ENCODE assay signal across 10 mouse cellular contexts in genomic region chr8:95432471-95432870, GRCm38 (mm10). TPM values are rescaled to one million over a fixed set of nuclear protein-coding genes. Genes with fewer than 3 reads are reported as not detected.
DNase-seq lines count a peak whose midpoint lies in the region; ATAC-seq and TF ChIP-seq lines count a peak whose summit lies in the region.
"Had no signal": no experiment of that assay in that cellular context is flagged by ENCODE, and none has a peak within 500 bp of the region (broad histone marks: within the 10 kb centered on the region; RNA-seq: fewer than 3 reads in every experiment).

No protein-coding gene starts in this region.

- H3K79me2 ChIP-seq in heart, adult 2 months (replicated peaks; ENCODE audit: control insufficient read depth, insufficient read depth, low read length), result peaks cover 7% of the 10 kb centered on the region

- intact Hi-C loops in heart, adult 2 months (cut with DNase I), result no loop called here
- intact Hi-C loops in gastrocnemius, postnatal 36 days (cut with DNase I), result no loop called here

- TF ChIP-seq POLR2A in heart, adult 2 months (IDR thresholded peaks at IDR 0.05; ENCODE audit: insufficient read depth, low read depth, low read length), result no peak
- TF ChIP-seq POLR2A in limb, embryonic 14.5 days (IDR thresholded peaks at IDR 0.05; ENCODE audit: borderline replicate concordance, extremely low read depth, insufficient read depth, insufficient read length), result no peak

- peak overlapping the region; percentile 74 for H3K4me2 ChIP-seq in heart, embryonic 15.5 days
- peak overlapping the region; percentile 85 for H3K4me2 ChIP-seq in neural tube, embryonic 12.5 days (replicated peaks)
- H3K4me2 ChIP-seq in limb, embryonic 14.5 days (replicated peaks; ENCODE audit: low read depth, low read length, severe bottlenecking), result peak overlapping the region; percentile 83; the same call in 1 of the 2 replicates
- peak overlapping the region; percentile 77 for H3K4me2 ChIP-seq in stomach, embryonic 16.5 days (ENCODE audit: low read depth, low read length)

- no peak for TF ChIP-seq EP300 in heart, adult 2 months (IDR thresholded peaks at IDR 0.05; ENCODE audit: insufficient read depth, low read depth, low read length)

- no peaks in the 10 kb centered on the region for H3K36me3 ChIP-seq in heart, embryonic 15.5 days
- H3K36me3 ChIP-seq in heart, adult 2 months (ENCODE audit: control insufficient read depth, insufficient read depth, low read length), result peaks cover 26% of the 10 kb centered on the region
- H3K36me3 ChIP-seq in neural tube, embryonic 12.5 days, result no peaks in the 10 kb centered on the region
- no peaks in the 10 kb centered on the region for H3K36me3 ChIP-seq in limb, embryonic 14.5 days (ENCODE audit: control insufficient read depth, insufficient read depth, low read length)
- no peaks in the 10 kb centered on the region for H3K36me3 ChIP-seq in stomach, embryonic 16.5 days (ENCODE audit: control insufficient read depth, insufficient read depth, low read length)

- TF ChIP-seq CTCF in heart, adult 2 months (IDR thresholded peaks at IDR 0.05), result no peak

- peak overlapping the region; percentile 81 for H3K4me3 ChIP-seq in heart, embryonic 15.5 days
- H3K4me3 ChIP-seq in heart, adult 2 months, result no peak overlapping the region
- no peak overlapping the region for H3K4me3 ChIP-seq in neural tube, embryonic 12.5 days
- no peak overlapping the region for H3K4me3 ChIP-seq in limb, embryonic 14.5 days (replicated peaks; ENCODE audit: low read length)
- H3K4me3 ChIP-seq in stomach, embryonic 16.5 days (replicated peaks; ENCODE audit: low read length), result peak overlapping the region; percentile 97; the same call in 1 of the 2 replicates

- no peaks in the 10 kb centered on the region for H3K9me3 ChIP-seq in heart, embryonic 15.5 days (replicated peaks)
- no peaks in the 10 kb centered on the region for H3K9me3 ChIP-seq in neural tube, embryonic 12.5 days
- H3K9me3 ChIP-seq in limb, embryonic 14.5 days (ENCODE audit: control insufficient read depth, low read length), result no peaks in the 10 kb centered on the region
- no peaks in the 10 kb centered on the region for H3K9me3 ChIP-seq in stomach, embryonic 16.5 days (replicated peaks; ENCODE audit: control insufficient read depth, low read length)

- WGBS in heart, embryonic 15.5 days, result 44% methylated on average over 3 of the region's 3 CpGs
- WGBS in heart, adult 2 months, result 44% methylated on average over 3 of the region's 3 CpGs
- WGBS in neural tube, embryonic 12.5 days, result 86% methylated on average over 3 of the region's 3 CpGs
- WGBS in limb, embryonic 14.5 days, result 79% methylated on average over 3 of the region's 3 CpGs
- WGBS in stomach, embryonic 16.5 days, result 57% methylated on average over 3 of the region's 3 CpGs

- peaks cover 64% of the 10 kb centered on the region for H3K4me1 ChIP-seq in heart, embryonic 15.5 days (replicated peaks)
- H3K4me1 ChIP-seq in heart, adult 2 months (ENCODE audit: control insufficient read depth, insufficient read depth, low read length), result peaks cover 20% of the 10 kb centered on the region
- peaks cover 59% of the 10 kb centered on the region for H3K4me1 ChIP-seq in neural tube, embryonic 12.5 days
- H3K4me1 ChIP-seq in limb, embryonic 14.5 days (ENCODE audit: control insufficient read depth, insufficient read depth, low read length), result peaks cover 39% of the 10 kb centered on the region
- H3K4me1 ChIP-seq in stomach, embryonic 16.5 days (ENCODE audit: control insufficient read depth, insufficient read depth, low read length), result peaks cover 51% of the 10 kb centered on the region

- no peak for ATAC-seq in heart, embryonic 15.5 days (replicated peaks; ENCODE audit: insufficient number of reproducible peaks, insufficient read depth, low FRiP score, low read depth)
- no peak for ATAC-seq in neural tube, embryonic 12.5 days (ENCODE audit: low FRiP score, low read depth)
- ATAC-seq in limb, embryonic 14.5 days (ENCODE audit: low FRiP score, low read depth), result no peak
- no peak for ATAC-seq in stomach, embryonic 16.5 days (ENCODE audit: insufficient read depth, low FRiP score)

- H3K9ac ChIP-seq in heart, embryonic 15.5 days, result peak overlapping the region; percentile 92; the same call in 1 of the 2 replicates
- no peak overlapping the region for H3K9ac ChIP-seq in heart, adult 2 months (ENCODE audit: low read depth, low read length)
- no peak overlapping the region for H3K9ac ChIP-seq in neural tube, embryonic 12.5 days
- no peak overlapping the region for H3K9ac ChIP-seq in limb, embryonic 14.5 days (ENCODE audit: low read depth, low read length, severe bottlenecking)
- no peak overlapping the region for H3K9ac ChIP-seq in stomach, embryonic 16.5 days (ENCODE audit: low read length)

- H3K27ac ChIP-seq in heart, embryonic 15.5 days, result 0 out of 2 replicates have a peak overlapping the region, but pooled peaks have one; percentile 27
- no peak overlapping the region for H3K27ac ChIP-seq in heart, adult 2 months
- H3K27ac ChIP-seq in neural tube, embryonic 12.5 days, result no peak overlapping the region
- H3K27ac ChIP-seq in limb, embryonic 14.5 days (replicated peaks; ENCODE audit: low read depth, low read length), result no peak overlapping the region
- no peak overlapping the region for H3K27ac ChIP-seq in stomach, embryonic 16.5 days (ENCODE audit: low read length)

- DNase-seq in heart, adult 2 months, result no peak
- no peak for DNase-seq in neural tube, embryonic 10.5 days (ENCODE audit: extremely low spot score, low spot score)
- no peak for DNase-seq in limb, embryonic 14.5 days (ENCODE audit: low spot score)
- no peak for DNase-seq in gastrocnemius, postnatal 36 days
- no peak for DNase-seq in right cerebral cortex, adult 18-20 months
- DNase-seq: kidney, postnatal 14 days; lung, postnatal 14 days had no signal

- no peaks in the 10 kb centered on the region for H3K27me3 ChIP-seq in heart, embryonic 15.5 days
- H3K27me3 ChIP-seq in heart, adult 2 months (ENCODE audit: control insufficient read depth, insufficient read depth, low read length), result no peaks in the 10 kb centered on the region
- no peaks in the 10 kb centered on the region for H3K27me3 ChIP-seq in neural tube, embryonic 12.5 days (replicated peaks)
- H3K27me3 ChIP-seq in limb, embryonic 14.5 days (ENCODE audit: control insufficient read depth, insufficient read depth, low read length), result no peaks in the 10 kb centered on the region
- H3K27me3 ChIP-seq in stomach, embryonic 16.5 days (ENCODE audit: control insufficient read depth, insufficient read depth, low read length), result no peaks in the 10 kb centered on the region

RNA-seq across cellular contexts. Expression of gene Cfap20, which starts 2.2 kb away (rescaled TPM):
- polyA plus RNA-seq in heart, embryonic 15.5 days (2015; fragmentation: Nextera tagmentation; extraction: Ambion mirVana), result 146 and 147 TPM in 2 replicates
- total RNA-seq in heart, adult 2 months (2021), result 10 to 100 TPM; 21.8 to 24.2 TPM
- polyA plus RNA-seq in heart, adult 2 months (2012; rRNA removed), result 27.4 and 35.2 TPM in 2 replicates
- 124 and 127 TPM in 2 replicates for polyA plus RNA-seq in neural tube, embryonic 12.5 days (2016; fragmentation: Nextera tagmentation; extraction: Ambion mirVana)
- 154 and 161 TPM in 2 replicates for polyA plus RNA-seq in limb, embryonic 14.5 days (2012; rRNA removed)
- polyA plus RNA-seq in limb, embryonic 14.5 days (2014; fragmentation: Nextera tagmentation; extraction: Ambion mirVana), result 158 and 168 TPM in 2 replicates
- 123 and 134 TPM in 2 replicates for polyA plus RNA-seq in stomach, embryonic 16.5 days (2015; fragmentation: Nextera tagmentation; extraction: Ambion mirVana)
- 1 to 10 TPM; 5.8 to 6.0 TPM for total RNA-seq in gastrocnemius, postnatal 36 days (2021)

RNA-seq across cellular contexts. Expression of gene Csnk2a2, which starts 57.4 kb away (rescaled TPM):
- polyA plus RNA-seq in heart, embryonic 15.5 days (2015; fragmentation: Nextera tagmentation; extraction: Ambion mirVana), result 4.8 and 6.4 TPM in 2 replicates
- total RNA-seq in heart, adult 2 months (2021), result 10 to 100 TPM; 28.6 to 31.0 TPM
- 11.0 and 20.6 TPM in 2 replicates for polyA plus RNA-seq in heart, adult 2 months (2012; rRNA removed)
- 9.1 and 12.6 TPM in 2 replicates for polyA plus RNA-seq in neural tube, embryonic 12.5 days (2016; fragmentation: Nextera tagmentation; extraction: Ambion mirVana)
- polyA plus RNA-seq in limb, embryonic 14.5 days (2012; rRNA removed), result 53.6 and 57.4 TPM in 2 replicates
- polyA plus RNA-seq in limb, embryonic 14.5 days (2014; fragmentation: Nextera tagmentation; extraction: Ambion mirVana), result 22.5 and 22.6 TPM in 2 replicates
- polyA plus RNA-seq in stomach, embryonic 16.5 days (2015; fragmentation: Nextera tagmentation; extraction: Ambion mirVana), result 6.8 and 7.6 TPM in 2 replicates
- 10 to 100 TPM; 21.5 to 21.9 TPM for total RNA-seq in gastrocnemius, postnatal 36 days (2021)

Comparison
In these comparisons a context has a peak if more than half of its experiments do, and no peak if none do; other contexts are left out.
1. H3K4me3 ChIP-seq: peak in heart, embryonic 15.5 days (single experiment) and stomach, embryonic 16.5 days (single experiment); none in heart, adult 2 months (single experiment), neural tube, embryonic 12.5 days (single experiment) and limb, embryonic 14.5 days (single experiment).
2. Peak in every context shown above with its lines, with median percentiles within 50 percentile points of each other: H3K4me2 ChIP-seq.